ENCODE assay signal across 7 mouse cellular contexts in genomic region chr5:35757639-35758001, GRCm38 (mm10). TPM values are rescaled to one million over a fixed set of nuclear protein-coding genes. Genes with fewer than 3 reads are reported as not detected.
DNase-seq lines count a peak whose midpoint lies in the region; ATAC-seq and TF ChIP-seq lines count a peak whose summit lies in the region.

Gene Ablim2, plus strand, starts transcription at chr5:35757880.

- H3K27me3 ChIP-seq in embryonic facial prominence, embryonic 15.5 days: peaks cover 59% of the 10 kb centered on the region
- H3K27me3 ChIP-seq in heart, embryonic 10.5 days (ENCODE audit: insufficient read depth, poor library complexity, severe bottlenecking): peaks cover 82% of the 10 kb centered on the region
- peaks cover 42% of the 10 kb centered on the region for H3K27me3 ChIP-seq in kidney, embryonic 14.5 days (ENCODE audit: control insufficient read depth, insufficient read depth, low read length)
- peaks cover 29% of the 10 kb centered on the region for H3K27me3 ChIP-seq in limb, embryonic 14.5 days (ENCODE audit: control insufficient read depth, insufficient read depth, low read length)
- peaks cover 18% of the 10 kb centered on the region for H3K27me3 ChIP-seq in midbrain, embryonic 16.5 days (ENCODE audit: control insufficient read depth, insufficient read depth, low read depth, low read length)
- H3K27me3 ChIP-seq in spleen, adult 2 months (ENCODE audit: control insufficient read depth, insufficient read depth, low read length): no peaks in the 10 kb centered on the region

- 0 out of 2 replicates have a peak within 1 kb of the TSS, but pooled peaks have one; percentile 29 for H3K9ac ChIP-seq in embryonic facial prominence, embryonic 15.5 days
- peak within 1 kb of the TSS; percentile 40 for H3K9ac ChIP-seq in kidney, embryonic 14.5 days (ENCODE audit: low read depth, low read length)
- H3K9ac ChIP-seq in limb, embryonic 14.5 days (ENCODE audit: low read depth, low read length, severe bottlenecking): peak within 1 kb of the TSS; percentile 37
- peak within 1 kb of the TSS; percentile 73 for H3K9ac ChIP-seq in midbrain, embryonic 16.5 days (ENCODE audit: low read depth, low read length)

- TF ChIP-seq POLR2A in bone marrow macrophage, adult 2 months (IDR thresholded peaks at IDR 0.05; ENCODE audit: borderline replicate concordance, low read depth, low read length): no peak
- TF ChIP-seq POLR2A in limb, embryonic 14.5 days (IDR thresholded peaks at IDR 0.05; ENCODE audit: borderline replicate concordance, extremely low read depth, insufficient read depth, insufficient read length): no peak
- no peak for TF ChIP-seq POLR2A in spleen, adult 2 months (IDR thresholded peaks at IDR 0.05; ENCODE audit: low read depth, low read length)

- no peaks in the 10 kb centered on the region for H3K9me3 ChIP-seq in embryonic facial prominence, embryonic 15.5 days (replicated peaks)
- H3K9me3 ChIP-seq in heart, embryonic 10.5 days: no peaks in the 10 kb centered on the region
- H3K9me3 ChIP-seq in kidney, embryonic 14.5 days (ENCODE audit: control insufficient read depth, low read length): no peaks in the 10 kb centered on the region
- H3K9me3 ChIP-seq in limb, embryonic 14.5 days (ENCODE audit: control insufficient read depth, low read length): no peaks in the 10 kb centered on the region
- H3K9me3 ChIP-seq in midbrain, embryonic 16.5 days (replicated peaks; ENCODE audit: control insufficient read depth, low read length, poor library complexity, severe bottlenecking): no peaks in the 10 kb centered on the region

- H3K27ac ChIP-seq in bone marrow macrophage, adult 2 months (ENCODE audit: insufficient read depth, low read depth, low read length): peak within 1 kb of the TSS; percentile 28; the same call in 1 of the 2 replicates
- no peak within 1 kb of the TSS for H3K27ac ChIP-seq in embryonic facial prominence, embryonic 15.5 days (replicated peaks)
- peak within 1 kb of the TSS; percentile 31; the same call in 1 of the 2 replicates for H3K27ac ChIP-seq in heart, embryonic 10.5 days
- no peak within 1 kb of the TSS for H3K27ac ChIP-seq in kidney, embryonic 14.5 days (ENCODE audit: low read depth, low read length)
- H3K27ac ChIP-seq in limb, embryonic 14.5 days (replicated peaks; ENCODE audit: low read depth, low read length): no peak within 1 kb of the TSS
- H3K27ac ChIP-seq in midbrain, embryonic 16.5 days (ENCODE audit: low read length): peak within 1 kb of the TSS; percentile 78
- H3K27ac ChIP-seq in spleen, adult 2 months (ENCODE audit: insufficient read depth, low read length): no peak within 1 kb of the TSS

- ATAC-seq in embryonic facial prominence, embryonic 15.5 days (ENCODE audit: insufficient number of reproducible peaks, low FRiP score, low TSS enrichment, low read depth): peak; percentile 92
- peak; percentile 96 for ATAC-seq in kidney, embryonic 14.5 days (ENCODE audit: low FRiP score, low TSS enrichment)
- peak; percentile 94 for ATAC-seq in limb, embryonic 14.5 days (ENCODE audit: low FRiP score, low read depth)
- ATAC-seq in midbrain, embryonic 16.5 days: peak; percentile 97

- TF ChIP-seq CTCF in bone marrow macrophage, adult 2 months (IDR thresholded peaks at IDR 0.05; ENCODE audit: low read depth, low read length): no peak
- TF ChIP-seq CTCF in spleen, adult 2 months (IDR thresholded peaks at IDR 0.05; ENCODE audit: extremely low read depth, insufficient read depth, insufficient read length, insufficient replicate concordance): no peak

- H3K4me3 ChIP-seq in bone marrow macrophage, adult 2 months (ENCODE audit: insufficient read depth, low read length): peak within 1 kb of the TSS; percentile 74
- H3K4me3 ChIP-seq in embryonic facial prominence, embryonic 15.5 days (replicated peaks): peak within 1 kb of the TSS; percentile 55
- H3K4me3 ChIP-seq in heart, embryonic 10.5 days: peak within 1 kb of the TSS; percentile 65
- H3K4me3 ChIP-seq in kidney, embryonic 14.5 days (ENCODE audit: low read length): peak within 1 kb of the TSS; percentile 52
- peak within 1 kb of the TSS; percentile 56 for H3K4me3 ChIP-seq in limb, embryonic 14.5 days (replicated peaks; ENCODE audit: low read length)
- H3K4me3 ChIP-seq in midbrain, embryonic 16.5 days (ENCODE audit: low read depth, low read length): peak within 1 kb of the TSS; percentile 64
- H3K4me3 ChIP-seq in spleen, adult 2 months (ENCODE audit: extremely low read depth, insufficient read depth, insufficient read length): peak within 1 kb of the TSS; percentile 64

- H3K36me3 ChIP-seq in embryonic facial prominence, embryonic 15.5 days: no peaks in the 10 kb centered on the region
- H3K36me3 ChIP-seq in heart, embryonic 10.5 days: no peaks in the 10 kb centered on the region
- no peaks in the 10 kb centered on the region for H3K36me3 ChIP-seq in kidney, embryonic 14.5 days (ENCODE audit: control insufficient read depth, insufficient read depth, low read length)
- no peaks in the 10 kb centered on the region for H3K36me3 ChIP-seq in limb, embryonic 14.5 days (ENCODE audit: control insufficient read depth, insufficient read depth, low read length)
- H3K36me3 ChIP-seq in midbrain, embryonic 16.5 days (ENCODE audit: control insufficient read depth, insufficient read depth, low read length): no peaks in the 10 kb centered on the region
- no peaks in the 10 kb centered on the region for H3K36me3 ChIP-seq in spleen, adult 2 months (ENCODE audit: control insufficient read depth, insufficient read depth, low read length)

- DNase-seq in heart, embryonic 10.5 days (ENCODE audit: low spot score): peak; percentile 96
- peak; percentile 86 for DNase-seq in limb, embryonic 14.5 days (ENCODE audit: low spot score)
- DNase-seq in spleen, adult 2 months (ENCODE audit: low read depth in 1 of 2, low spot score in 2 of 2): peak; percentile 85 to 90

- H3K4me1 ChIP-seq in bone marrow macrophage, adult 2 months (ENCODE audit: control insufficient read depth, insufficient read depth, low read length): peaks cover 7% of the 10 kb centered on the region; the same call in 1 of the 2 replicates
- peaks cover 16% of the 10 kb centered on the region for H3K4me1 ChIP-seq in embryonic facial prominence, embryonic 15.5 days
- H3K4me1 ChIP-seq in heart, embryonic 10.5 days: peaks cover 26% of the 10 kb centered on the region
- 0 out of 2 replicates have a peak, but pooled peaks cover 6% of the 10 kb centered on the region for H3K4me1 ChIP-seq in kidney, embryonic 14.5 days (ENCODE audit: control insufficient read depth, insufficient read depth, low read length)
- 0 out of 2 replicates have a peak, but pooled peaks cover 3% of the 10 kb centered on the region for H3K4me1 ChIP-seq in limb, embryonic 14.5 days (ENCODE audit: control insufficient read depth, insufficient read depth, low read length)
- H3K4me1 ChIP-seq in midbrain, embryonic 16.5 days (ENCODE audit: control insufficient read depth, insufficient read depth, low read length): peaks cover 15% of the 10 kb centered on the region
- peaks cover 7% of the 10 kb centered on the region; the same call in 1 of the 2 replicates for H3K4me1 ChIP-seq in spleen, adult 2 months (ENCODE audit: control insufficient read depth, insufficient read depth, insufficient read length)

- 0% methylated on average over 35 of the region's 35 CpGs for WGBS in embryonic facial prominence, embryonic 15.5 days
- under 1% methylated on average over 35 of the region's 35 CpGs for WGBS in heart, embryonic 10.5 days
- WGBS in kidney, embryonic 14.5 days: under 1% methylated on average over 33 of the region's 35 CpGs
- WGBS in limb, embryonic 14.5 days: under 1% methylated on average over 26 of the region's 35 CpGs
- under 1% methylated on average over 24 of the region's 35 CpGs for WGBS in midbrain, embryonic 16.5 days
- WGBS in spleen, adult 2 months: under 1% methylated on average over 35 of the region's 35 CpGs

- peak within 1 kb of the TSS; percentile 98 for H3K4me2 ChIP-seq in embryonic facial prominence, embryonic 15.5 days (replicated peaks)
- H3K4me2 ChIP-seq in kidney, embryonic 14.5 days (replicated peaks; ENCODE audit: low read depth, low read length): peak within 1 kb of the TSS; percentile 99
- H3K4me2 ChIP-seq in limb, embryonic 14.5 days (replicated peaks; ENCODE audit: low read depth, low read length, severe bottlenecking): peak within 1 kb of the TSS; percentile 99
- H3K4me2 ChIP-seq in midbrain, embryonic 16.5 days (ENCODE audit: low read length): peak within 1 kb of the TSS; percentile 80

RNA-seq across cellular contexts. Expression of gene Ablim2, which starts in this region (rescaled TPM):
- 3.4 and 5.6 TPM in 2 replicates for polyA plus RNA-seq in bone marrow macrophage, adult 2 months (2012; ENCODE audit: insufficient read depth, insufficient read length, missing spikeins)
- polyA plus RNA-seq in embryonic facial prominence, embryonic 15.5 days (2015; fragmentation: Nextera tagmentation; extraction: Ambion mirVana): 3.5 and 4.7 TPM in 2 replicates
- polyA plus RNA-seq in heart, embryonic 10.5 days (2016; fragmentation: Nextera tagmentation; extraction: Ambion mirVana): 1.7 and 2.6 TPM in 2 replicates
- polyA plus RNA-seq in kidney, embryonic 14.5 days (2014; fragmentation: Nextera tagmentation; extraction: Ambion mirVana): 0.30 and 2.5 TPM in 2 replicates
- polyA plus RNA-seq in limb, embryonic 14.5 days (2012; rRNA removed): 3.8 and 4.7 TPM in 2 replicates
- 1.8 and 1.9 TPM in 2 replicates for polyA plus RNA-seq in limb, embryonic 14.5 days (2014; fragmentation: Nextera tagmentation; extraction: Ambion mirVana)
- polyA plus RNA-seq in midbrain, embryonic 16.5 days (2015; fragmentation: Nextera tagmentation; extraction: Ambion mirVana): 29.4 and 36.2 TPM in 2 replicates
- 5.1 and 5.7 TPM in 2 replicates for polyA plus RNA-seq in spleen, adult 2 months (2012; rRNA removed)

Comparison
In these comparisons a context has a peak if more than half of its experiments do, and no peak if none do; other contexts are left out.
1. H3K27ac ChIP-seq: peak in bone marrow macrophage, adult 2 months (single experiment), heart, embryonic 10.5 days (single experiment) and midbrain, embryonic 16.5 days (single experiment); none in embryonic facial prominence, embryonic 15.5 days (single experiment), kidney, embryonic 14.5 days (single experiment), limb, embryonic 14.5 days (single experiment) and spleen, adult 2 months (single experiment).
2. Peak in every context shown above with its lines, with median percentiles within 50 percentile points of each other: H3K4me3 ChIP-seq, ATAC-seq, H3K4me2 ChIP-seq, H3K9ac ChIP-seq and DNase-seq.